Mouse (Mus musculus): ENCODE measurements around the gene Pde4d. TPM values are rescaled to one million over a fixed set of nuclear protein-coding genes. Genes with fewer than 3 reads are reported as not detected.

Pde4d gene
- polyA plus RNA-seq, 1 experiment: not detected

- H3K4me1 ChIP-seq (ENCODE audit: control insufficient read depth, insufficient read depth, low read length): peaks cover 6% of the 10 kb centered on the region; the same call in 1 of the 2 replicates
- no peak overlapping the region for H3K4me3 ChIP-seq (ENCODE audit: insufficient read depth, low read depth, low read length)
- WGBS: 90% methylated on average over 4 of the region's 4 CpGs
- no peak for TF ChIP-seq POLR2A (IDR thresholded peaks at IDR 0.05; ENCODE audit: insufficient read depth, low read depth, low read length)
- no peak for TF ChIP-seq CTCF (IDR thresholded peaks at IDR 0.05; ENCODE audit: insufficient read depth, low read depth, low read length)
- no peak overlapping the region for H3K27ac ChIP-seq (ENCODE audit: insufficient read depth, low read depth, low read length)
Measured at GRCm38 (mm10) chr13:109788604-109789003, 1338.9 kb downstream of the Pde4d start.

DNA sequence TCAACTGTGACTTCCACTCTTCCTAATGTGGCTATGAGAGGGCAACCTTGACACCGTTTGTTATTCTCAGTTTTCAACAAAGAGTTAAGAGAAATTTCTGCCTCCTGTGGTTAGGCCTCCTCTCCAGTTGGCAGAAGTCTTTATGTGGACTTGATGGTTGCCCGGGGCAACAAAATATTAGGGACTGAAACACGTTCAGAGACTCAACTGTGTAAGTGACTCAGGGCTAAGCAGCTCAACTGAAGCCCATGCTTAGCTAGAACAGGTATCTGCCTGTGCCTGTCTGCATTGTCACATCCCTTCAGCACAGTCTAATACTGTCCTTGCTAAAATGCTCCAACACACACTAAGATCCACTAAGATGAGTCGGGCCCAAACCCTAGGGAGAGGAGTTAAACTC lies 1339.4 kb downstream of the Pde4d start:
- no peak overlapping the region for H3K27ac ChIP-seq (ENCODE audit: insufficient read depth, low read depth, low read length)
- TF ChIP-seq CTCF (IDR thresholded peaks at IDR 0.05; ENCODE audit: insufficient read depth, low read depth, low read length): no peak
- no peak for TF ChIP-seq POLR2A (IDR thresholded peaks at IDR 0.05; ENCODE audit: insufficient read depth, low read depth, low read length)
- WGBS: 56% methylated on average over 4 of the region's 4 CpGs
- peaks cover 6% of the 10 kb centered on the region; the same call in 1 of the 2 replicates for H3K4me1 ChIP-seq (ENCODE audit: control insufficient read depth, insufficient read depth, low read length)
- no peak overlapping the region for H3K4me3 ChIP-seq (ENCODE audit: insufficient read depth, low read depth, low read length)

DNA sequence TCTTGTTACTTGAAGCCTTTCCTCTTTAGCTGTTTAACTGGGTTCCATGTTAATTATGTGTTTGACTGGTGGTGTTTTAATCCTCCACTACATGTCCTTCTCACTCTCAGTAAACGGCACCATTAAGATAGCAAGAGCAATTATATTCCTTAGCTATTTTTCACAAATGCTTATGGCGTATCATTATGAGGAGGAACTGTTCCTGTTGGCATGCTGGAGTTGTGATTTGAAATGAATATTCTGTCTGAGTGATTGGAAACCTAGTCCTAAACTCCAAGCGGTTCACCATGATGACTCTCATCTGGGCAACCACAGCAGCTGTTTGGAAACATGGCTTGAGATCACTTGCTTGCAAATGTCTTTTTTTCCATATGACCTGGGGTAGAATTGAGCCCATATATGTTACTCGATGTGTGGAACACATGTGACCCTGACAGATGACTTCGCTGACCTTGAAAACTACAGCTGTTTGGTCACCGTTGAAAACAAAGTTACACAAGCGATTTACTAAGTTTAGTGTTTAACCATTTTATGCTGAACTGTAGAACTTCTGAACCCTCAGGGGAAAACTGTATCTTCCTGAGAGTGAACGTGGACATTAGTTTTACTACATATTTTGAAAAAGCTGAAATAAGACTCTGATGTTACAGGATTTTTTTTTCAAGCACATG lies 1340.4 kb downstream of the Pde4d start:
- Histone ChIP-seq H3K27ac (ENCODE audit: insufficient read depth, low read depth, low read length) (no peak overlapping the region), H3K4me1 (ENCODE audit: control insufficient read depth, insufficient read depth, low read length) (peaks cover 6% of the 10 kb centered on the region; the same call in 1 of the 2 replicates), H3K4me3 (ENCODE audit: insufficient read depth, low read depth, low read length) (no peak overlapping the region)
- 83% methylated on average over 8 of the region's 8 CpGs for WGBS
- TF ChIP-seq POLR2A (IDR thresholded peaks at IDR 0.05; ENCODE audit: insufficient read depth, low read depth, low read length): no peak
- TF ChIP-seq CTCF (IDR thresholded peaks at IDR 0.05; ENCODE audit: insufficient read depth, low read depth, low read length): no peak

- 90% methylated on average over 9 of the region's 9 CpGs for WGBS
- H3K27ac ChIP-seq (ENCODE audit: insufficient read depth, low read depth, low read length): no peak overlapping the region
- no peak for TF ChIP-seq POLR2A (IDR thresholded peaks at IDR 0.05; ENCODE audit: insufficient read depth, low read depth, low read length)
- H3K4me1 ChIP-seq (ENCODE audit: control insufficient read depth, insufficient read depth, low read length): peaks cover 6% of the 10 kb centered on the region; the same call in 1 of the 2 replicates
- no peak overlapping the region for H3K4me3 ChIP-seq (ENCODE audit: insufficient read depth, low read depth, low read length)
Measured at GRCm38 (mm10) chr13:109793918-109794317, 1344.2 kb downstream of the Pde4d start.

GRCm38 (mm10) chr13:109798651-109799050 lies 1348.9 kb downstream of the Pde4d start:
- Histone ChIP-seq H3K4me1 (ENCODE audit: control insufficient read depth, insufficient read depth, low read length) (no peaks in the 10 kb centered on the region), H3K27ac (ENCODE audit: insufficient read depth, low read depth, low read length) (no peak overlapping the region), H3K4me3 (ENCODE audit: insufficient read depth, low read depth, low read length) (no peak overlapping the region)
- TF ChIP-seq CTCF (IDR thresholded peaks at IDR 0.05; ENCODE audit: insufficient read depth, low read depth, low read length) (no peak), POLR2A (IDR thresholded peaks at IDR 0.05; ENCODE audit: insufficient read depth, low read depth, low read length) (no peak)
- 85% methylated on average over 4 of the region's 4 CpGs for WGBS

GRCm38 (mm10) chr13:109802201-109802600 lies 1352.5 kb downstream of the Pde4d start:
- H3K27ac ChIP-seq (ENCODE audit: insufficient read depth, low read depth, low read length): no peak overlapping the region
- H3K4me3 ChIP-seq (ENCODE audit: insufficient read depth, low read depth, low read length): no peak overlapping the region
- TF ChIP-seq POLR2A (IDR thresholded peaks at IDR 0.05; ENCODE audit: insufficient read depth, low read depth, low read length): no peak
- TF ChIP-seq CTCF (IDR thresholded peaks at IDR 0.05; ENCODE audit: insufficient read depth, low read depth, low read length): no peak
- H3K4me1 ChIP-seq (ENCODE audit: control insufficient read depth, insufficient read depth, low read length): no peaks in the 10 kb centered on the region
- 55% methylated on average over 4 of the region's 4 CpGs for WGBS

DNA sequence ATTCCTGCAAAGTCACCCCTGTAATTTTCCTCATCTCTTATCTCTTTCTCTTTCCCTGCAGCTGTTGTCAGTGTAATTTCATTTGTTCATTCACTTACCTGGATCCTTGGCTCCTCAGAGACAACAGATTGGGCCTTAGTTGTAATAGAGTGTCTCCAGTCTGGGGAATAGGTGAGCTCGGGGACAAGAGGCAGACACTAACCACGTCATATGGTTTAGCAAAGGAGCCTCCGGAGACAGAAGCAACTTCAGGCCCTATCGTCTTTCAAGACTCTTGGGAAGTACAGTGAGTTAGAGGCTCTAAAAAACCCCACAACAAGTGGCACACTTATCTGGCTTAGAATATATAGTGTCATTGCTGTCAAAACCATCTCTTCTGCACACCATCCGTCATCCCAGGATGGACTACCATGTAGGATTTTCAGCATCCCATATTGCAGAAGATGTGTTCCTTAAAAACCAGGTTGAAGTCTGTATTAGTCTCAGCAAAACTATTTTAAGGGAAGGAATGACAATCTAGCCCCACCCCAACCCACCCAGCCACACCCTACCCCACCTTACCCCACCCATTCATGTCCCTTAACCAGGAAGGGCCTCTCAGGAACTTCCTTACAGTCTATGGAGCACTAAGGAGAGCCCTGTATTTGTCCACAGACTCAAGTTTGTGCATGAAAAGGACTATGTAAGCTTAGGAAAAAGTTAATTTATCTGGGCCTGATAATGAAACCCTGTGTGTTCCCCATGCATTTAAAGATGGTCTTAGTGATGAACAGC lies 1356.6 kb downstream of the Pde4d start:
- WGBS: 92% methylated on average over 5 of the region's 5 CpGs
- Histone ChIP-seq H3K4me3 (ENCODE audit: insufficient read depth, low read depth, low read length) (no peak overlapping the region), H3K4me1 (ENCODE audit: control insufficient read depth, insufficient read depth, low read length) (peaks cover 4% of the 10 kb centered on the region; the same call in 1 of the 2 replicates), H3K27ac (ENCODE audit: insufficient read depth, low read depth, low read length) (no peak overlapping the region)
- TF ChIP-seq CTCF (IDR thresholded peaks at IDR 0.05; ENCODE audit: insufficient read depth, low read depth, low read length) (no peak), POLR2A (IDR thresholded peaks at IDR 0.05; ENCODE audit: insufficient read depth, low read depth, low read length) (no peak)

DNA sequence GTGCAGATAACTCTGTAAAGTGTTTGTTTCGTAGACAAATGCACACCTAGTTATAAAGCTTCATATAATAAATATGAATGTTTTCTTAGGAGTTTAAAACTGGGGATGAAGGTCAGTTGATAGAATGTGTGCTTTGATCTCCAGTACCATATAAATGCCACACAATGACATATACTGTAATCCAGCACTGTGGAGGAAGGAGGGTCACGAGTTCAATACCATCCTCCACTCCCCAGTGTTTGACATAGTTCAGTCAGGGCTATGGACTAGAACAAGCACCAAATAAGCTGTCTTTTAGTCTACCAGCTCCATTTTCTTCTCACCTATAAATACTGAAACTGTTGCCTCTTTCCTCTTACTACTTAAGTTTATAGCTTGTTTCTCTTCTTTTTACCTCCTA lies 1357.3 kb downstream of the Pde4d start:
- H3K4me3 ChIP-seq (ENCODE audit: insufficient read depth, low read depth, low read length): no peak overlapping the region
- peaks cover 4% of the 10 kb centered on the region; the same call in 1 of the 2 replicates for H3K4me1 ChIP-seq (ENCODE audit: control insufficient read depth, insufficient read depth, low read length)
- no peak overlapping the region for H3K27ac ChIP-seq (ENCODE audit: insufficient read depth, low read depth, low read length)
- no peak for TF ChIP-seq CTCF (IDR thresholded peaks at IDR 0.05; ENCODE audit: insufficient read depth, low read depth, low read length)
- no peak for TF ChIP-seq POLR2A (IDR thresholded peaks at IDR 0.05; ENCODE audit: insufficient read depth, low read depth, low read length)
- 87% methylated on average over 2 of the region's 2 CpGs for WGBS

- Histone ChIP-seq H3K4me3 (ENCODE audit: insufficient read depth, low read depth, low read length) (no peak overlapping the region), H3K27ac (ENCODE audit: insufficient read depth, low read depth, low read length) (no peak overlapping the region), H3K4me1 (ENCODE audit: control insufficient read depth, insufficient read depth, low read length) (peaks cover 4% of the 10 kb centered on the region; the same call in 1 of the 2 replicates)
- TF ChIP-seq POLR2A (IDR thresholded peaks at IDR 0.05; ENCODE audit: insufficient read depth, low read depth, low read length) (no peak), CTCF (IDR thresholded peaks at IDR 0.05; ENCODE audit: insufficient read depth, low read depth, low read length) (no peak)
- WGBS: 63% methylated on average over 3 of the region's 3 CpGs
Measured at GRCm38 (mm10) chr13:109807446-109807845, 1357.7 kb downstream of the Pde4d start.
